Mouse (Mus musculus): ENCODE results near the gene Gm14137.

Gene Gm14137

GRCm38 (mm10) chr2:119172862-119173576 lies 1.3 kb upstream of the Gm14137 start:
- no peak for DNase-seq (ENCODE audit: low spot score)

DNA sequence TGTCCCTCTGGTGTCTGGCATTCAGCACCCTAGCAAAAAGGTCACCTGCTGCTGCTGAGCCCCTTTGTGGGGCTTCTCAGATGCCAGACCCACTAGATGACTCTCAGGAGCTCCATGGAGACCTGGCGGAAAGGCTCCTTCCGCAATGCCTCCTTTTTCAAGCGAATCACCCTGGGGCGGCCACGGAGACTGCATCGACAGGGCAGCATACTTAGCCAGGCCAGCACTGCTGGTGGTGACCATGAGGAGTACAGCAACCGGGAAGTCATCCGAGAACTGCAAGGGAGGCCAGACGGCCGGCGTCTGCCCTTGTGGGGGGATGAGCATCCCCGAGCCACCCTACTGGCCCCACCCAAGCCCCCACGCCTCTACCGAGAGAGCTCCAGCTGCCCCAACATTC lies 557 bp downstream of the Gm14137 start:
- no peak for DNase-seq (ENCODE audit: low spot score)

DNA sequence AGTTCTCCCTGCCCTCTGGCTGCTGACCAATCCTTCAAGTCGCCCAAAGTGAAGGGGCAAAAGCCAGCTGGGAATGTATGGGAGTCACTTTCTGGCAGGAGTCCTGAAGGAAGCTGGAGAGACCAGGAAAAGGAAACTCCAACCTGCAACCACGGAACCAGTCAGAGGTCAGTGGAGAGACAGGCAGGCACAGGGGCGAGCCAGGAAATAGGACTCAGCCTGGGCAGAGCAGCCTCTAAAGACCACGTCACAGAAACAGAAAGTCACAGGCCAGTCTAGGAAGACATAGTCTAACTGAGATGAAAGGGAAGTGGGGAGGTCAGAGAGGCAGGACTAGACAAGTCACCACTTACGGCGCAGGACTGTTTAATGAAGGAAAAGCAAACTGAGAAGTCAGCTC lies 1.3 kb downstream of the Gm14137 start:
- DNase-seq (ENCODE audit: low spot score): no peak

DNA sequence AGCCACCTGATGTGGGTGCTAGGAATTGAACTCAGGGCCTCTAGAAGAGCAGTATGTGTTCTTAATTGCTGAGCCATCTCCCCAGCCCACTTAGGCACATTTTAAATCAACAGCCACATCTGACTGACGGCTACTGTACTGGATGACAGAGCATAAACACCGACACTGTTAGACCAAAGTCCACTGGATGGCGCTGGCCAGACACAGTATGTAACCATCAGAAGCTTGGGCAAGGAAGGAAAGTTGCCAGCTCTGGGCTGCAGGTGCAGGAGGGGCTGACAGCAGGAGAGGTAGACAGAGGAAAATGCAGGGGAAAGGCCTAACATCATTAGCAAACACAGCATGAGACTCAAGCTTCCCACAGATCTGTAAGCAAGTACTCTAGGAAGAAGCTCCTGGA lies 2.5 kb downstream of the Gm14137 start:
- DNase-seq (ENCODE audit: low spot score): no peak

DNA sequence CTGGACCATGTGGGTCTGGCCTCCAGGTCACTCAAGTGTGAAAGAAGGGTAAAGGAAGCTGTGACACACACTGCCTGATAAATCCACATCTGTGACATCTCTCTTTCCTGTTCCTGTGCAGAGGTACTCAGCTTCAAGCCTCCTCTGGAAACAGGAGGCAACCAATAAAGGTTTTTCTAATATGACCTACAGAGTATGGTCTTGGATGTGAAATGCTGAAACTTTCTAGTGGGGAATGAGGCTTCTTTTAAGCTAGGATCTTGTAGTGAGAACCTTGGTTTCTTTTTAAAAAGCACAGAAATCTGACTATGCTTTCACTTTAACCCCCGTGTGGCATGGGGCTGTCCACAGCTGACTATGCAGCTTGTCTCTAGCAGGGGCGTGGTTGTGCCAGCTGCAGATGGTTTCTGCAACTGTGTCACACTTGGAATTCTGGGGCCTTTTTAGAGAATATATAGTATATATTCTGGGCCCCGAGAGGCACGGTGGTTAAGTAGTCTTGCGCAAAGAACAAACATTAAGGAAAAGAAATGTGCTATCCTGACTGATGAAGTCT lies 3.2 kb downstream of the Gm14137 start:
- no peak for DNase-seq (ENCODE audit: low spot score)

DNA sequence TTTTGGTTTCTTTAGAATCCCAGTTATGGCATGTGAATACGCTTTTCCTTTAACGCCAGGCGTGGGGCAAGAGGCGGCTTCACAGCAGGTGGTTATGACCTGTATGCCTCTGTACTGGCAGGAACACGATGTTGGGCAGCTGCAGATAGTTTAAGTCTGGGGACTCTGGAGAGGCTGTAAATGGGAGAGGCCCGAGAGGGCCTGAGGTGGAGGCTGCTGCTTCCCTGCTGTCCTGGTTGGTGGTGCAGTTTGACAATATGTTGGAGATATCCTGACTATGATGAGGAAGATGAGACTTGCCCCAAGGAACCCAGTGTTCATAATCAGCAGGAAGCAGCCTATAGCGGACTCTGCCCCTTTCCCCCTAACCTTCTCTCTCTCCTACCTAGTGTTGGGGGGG lies 8.6 kb downstream of the Gm14137 start:
- no peak for DNase-seq (ENCODE audit: low spot score)

- DNase-seq (ENCODE audit: low spot score): peak; percentile 71
Observed at GRCm38 (mm10) chr2:119189029-119189710, 14.9 kb downstream of the Gm14137 start.

GRCm38 (mm10) chr2:119190969-119191368 lies 16.7 kb downstream of the Gm14137 start:
- DNase-seq (ENCODE audit: low spot score): no peak

DNA sequence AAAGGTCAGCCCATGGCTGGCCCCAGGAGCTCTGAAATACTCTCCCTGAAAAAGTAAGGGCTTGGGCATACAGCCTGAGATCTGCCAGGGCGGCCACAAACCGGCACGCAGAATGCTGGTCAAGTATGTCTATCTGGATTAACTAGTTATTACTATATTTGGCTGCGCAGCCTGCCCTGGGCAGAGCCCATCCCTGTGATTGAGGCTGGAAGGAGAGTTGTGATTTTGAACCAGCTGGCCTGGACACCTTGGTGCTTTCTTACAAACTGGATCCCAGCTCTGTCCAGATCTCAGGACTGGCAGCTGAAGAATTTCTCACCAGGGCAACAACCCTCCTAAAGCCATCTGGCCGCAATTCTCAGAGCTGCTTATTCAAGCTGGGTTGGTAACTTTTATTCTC lies 19.8 kb downstream of the Gm14137 start:
- DNase-seq (ENCODE audit: low spot score): no peak

- no peak for DNase-seq (ENCODE audit: low spot score)
Observed at GRCm38 (mm10) chr2:119196316-119197108, 22.2 kb downstream of the Gm14137 start.

- no peak for DNase-seq (ENCODE audit: low spot score)
Observed at GRCm38 (mm10) chr2:119197493-119197892, 23.2 kb downstream of the Gm14137 start.

DNA sequence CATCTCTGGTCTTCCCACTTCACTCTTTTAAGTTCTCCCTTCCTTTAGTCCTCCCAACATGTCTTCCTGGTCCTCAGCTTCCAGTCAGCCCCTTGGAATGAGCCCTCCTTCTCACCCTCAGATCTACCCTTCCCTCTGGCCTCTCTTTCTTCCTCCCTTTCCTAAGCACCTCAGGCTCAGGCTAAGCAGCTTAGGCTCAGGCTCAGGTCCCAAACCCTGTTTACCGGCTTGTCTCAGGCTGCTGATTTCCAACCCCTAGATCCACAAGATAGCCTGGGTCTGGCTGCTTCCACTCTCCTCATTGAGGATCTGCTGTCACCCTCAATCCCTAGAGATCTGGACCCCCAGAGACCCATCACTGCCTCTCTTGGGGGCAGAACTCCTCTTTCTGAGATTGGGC lies 23.7 kb downstream of the Gm14137 start:
- no peak for DNase-seq (ENCODE audit: low spot score)

DNA sequence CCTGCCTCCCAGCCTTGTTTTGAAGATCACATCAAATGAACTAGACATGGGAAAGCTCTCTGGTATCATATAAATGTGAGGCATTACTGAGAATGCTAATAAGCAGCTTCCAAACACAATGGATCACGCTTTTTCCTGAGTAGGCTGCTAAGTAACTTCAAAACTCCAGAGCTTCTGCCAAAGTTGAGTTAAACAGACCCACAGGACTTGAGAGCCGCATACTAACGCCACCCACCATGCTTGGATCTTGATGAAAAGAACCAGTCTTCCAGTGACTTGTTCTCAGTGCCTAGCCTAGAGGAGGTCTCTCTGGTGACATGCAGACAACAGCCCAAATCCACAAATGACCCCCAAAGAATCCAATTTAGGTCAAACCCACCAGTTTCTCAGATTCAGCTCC lies 24.6 kb downstream of the Gm14137 start:
- no peak for DNase-seq (ENCODE audit: low spot score)

GRCm38 (mm10) chr2:119202914-119203453 lies 28.7 kb downstream of the Gm14137 start:
- no peak for DNase-seq (ENCODE audit: low spot score)

DNA sequence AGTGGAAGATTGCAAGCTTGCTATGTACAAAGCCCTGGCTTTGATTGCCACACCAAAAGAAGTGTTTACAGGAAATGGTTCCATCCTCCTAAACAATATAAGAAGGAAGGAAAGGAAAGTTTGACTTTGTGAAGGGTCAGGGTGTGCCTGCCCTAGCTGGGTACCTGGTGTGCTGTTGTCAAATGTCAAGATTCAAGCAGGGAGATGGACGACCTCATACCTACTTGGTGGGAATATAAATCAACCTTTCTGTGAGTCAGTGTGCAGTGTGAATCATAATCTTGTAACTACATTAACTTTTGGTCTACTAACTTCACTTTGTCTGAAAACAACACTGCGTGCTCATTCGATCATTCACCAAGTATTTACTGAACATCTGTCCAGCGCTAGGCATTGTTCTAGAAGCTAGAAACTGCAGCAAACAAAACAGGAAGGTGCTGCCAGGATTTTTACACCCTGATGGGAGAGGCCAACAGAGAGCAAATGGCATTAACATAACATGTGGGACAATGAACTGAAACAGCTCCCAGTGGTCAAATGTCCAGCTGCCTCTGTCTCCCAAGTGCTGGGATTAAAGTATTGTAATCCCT lies 29.7 kb downstream of the Gm14137 start:
- no peak for DNase-seq (ENCODE audit: low spot score)

DNA sequence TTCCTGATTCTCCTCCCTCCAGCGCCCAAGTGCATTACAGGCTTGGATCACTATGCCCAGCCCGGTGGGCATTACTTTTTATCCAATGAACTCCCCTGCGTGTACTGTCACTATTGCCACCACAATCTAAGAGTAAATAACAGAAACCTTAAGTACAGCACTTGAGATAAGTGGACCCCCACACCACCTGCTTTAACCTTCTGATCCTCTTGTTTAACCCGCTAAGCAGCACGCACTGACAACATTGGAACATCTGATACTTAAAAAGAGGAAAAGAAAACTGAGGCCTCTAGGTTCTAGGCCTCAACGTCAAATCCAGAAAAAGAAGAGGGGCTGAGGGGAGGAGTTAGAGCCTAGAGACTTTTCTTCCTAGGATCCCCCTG lies 33.6 kb downstream of the Gm14137 start:
- no peak for DNase-seq (ENCODE audit: low spot score)

- DNase-seq (ENCODE audit: low spot score): peak; percentile 97
Observed at GRCm38 (mm10) chr2:119208344-119209175, 34.3 kb downstream of the Gm14137 start, which contains the start of the genes Zfyve19 and Dnajc17. Gene Zfyve19 (plus strand): TSS chr2:119208617. Gene Dnajc17 (minus strand): TSS chr2:119208795.

GRCm38 (mm10) chr2:119209176-119209507 lies 34.8 kb downstream of the Gm14137 start:
- no peak for DNase-seq (ENCODE audit: low spot score)
